Mouse (Mus musculus): ENCODE measurements at regions not wholly inside any gene's neighbourhood (a gene's known extent, or its start where the extent isn't known, plus 50 kb on each side); places are given as distances from the start of the nearest gene placed in this dataset.

DNA sequence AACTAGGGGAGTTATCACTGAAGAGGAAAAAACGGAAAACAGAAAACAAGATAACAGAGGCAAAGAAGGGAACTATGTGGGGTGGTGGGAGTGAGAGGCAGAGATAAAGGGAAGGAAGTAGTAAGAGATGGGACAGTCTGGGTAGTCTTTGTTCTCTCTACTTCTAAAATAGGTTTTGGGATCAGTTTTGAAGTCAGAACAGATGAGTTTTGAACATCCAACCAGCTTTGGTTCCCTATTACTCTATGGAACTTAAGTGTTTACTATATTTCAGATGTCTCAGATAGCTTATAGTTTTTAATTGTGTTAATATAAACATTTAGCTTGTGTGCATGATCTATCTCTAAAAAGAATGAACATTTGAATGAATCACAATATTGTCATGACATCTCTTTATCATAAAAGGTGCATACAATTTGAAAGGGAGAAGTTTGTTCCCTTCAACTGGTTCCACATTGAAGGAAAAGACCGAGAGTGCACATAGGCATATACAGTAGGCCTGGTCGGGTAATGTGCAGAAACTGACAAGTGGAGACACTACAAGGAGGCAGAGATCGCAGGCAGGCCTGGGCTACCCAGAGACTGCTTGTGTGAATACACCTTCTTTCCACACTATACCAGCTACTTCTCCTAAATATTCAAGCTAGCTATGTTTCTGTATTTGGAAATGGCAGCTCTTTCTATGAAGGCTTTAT is 335.8 kb downstream of the Pdha2 start:
- in situ Hi-C loops (cut with MboI; ENCODE audit: unreplicated experiment in 2 of 2): no loop called here

DNA sequence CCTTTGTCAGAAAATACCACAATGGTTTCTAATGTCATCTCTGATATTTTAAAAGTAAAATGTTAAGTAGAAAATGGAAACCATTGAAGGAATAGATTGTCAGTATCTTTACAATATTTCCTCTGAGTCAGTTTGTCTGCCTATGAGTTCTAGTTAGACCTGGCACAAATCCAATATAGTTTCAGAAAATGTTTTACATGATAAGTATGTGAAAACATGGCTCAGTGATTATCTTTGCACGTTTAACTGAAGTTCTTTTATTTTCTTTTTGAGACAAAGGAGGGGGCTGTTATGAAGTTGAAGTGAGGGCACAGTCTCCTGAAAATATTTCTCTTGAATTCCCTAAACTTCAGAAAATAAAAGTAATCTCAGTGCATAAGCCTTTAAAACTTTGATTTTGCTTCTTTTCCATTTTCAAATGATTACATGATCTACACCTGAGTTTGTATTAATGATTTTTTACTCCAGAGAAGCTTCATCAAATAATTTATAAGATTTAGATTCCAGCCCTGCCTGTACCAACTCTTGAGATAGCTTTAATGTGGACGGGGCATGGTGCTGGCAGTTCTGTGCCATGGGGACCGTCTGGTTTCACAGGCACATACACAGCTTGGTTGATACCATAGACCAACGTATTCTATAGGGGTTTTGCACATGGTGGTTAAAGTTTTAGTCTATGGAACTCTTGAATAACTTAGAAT is 336.5 kb downstream of the Pdha2 start:
- in situ Hi-C loops (cut with MboI; ENCODE audit: unreplicated experiment in 2 of 2): no loop called here

- in situ Hi-C loops (cut with MboI; ENCODE audit: unreplicated experiment in 2 of 2): no loop called here
Observed at GRCm38 (mm10) chr3:140874070-140874895, 337.9 kb downstream of the Pdha2 start.

DNA sequence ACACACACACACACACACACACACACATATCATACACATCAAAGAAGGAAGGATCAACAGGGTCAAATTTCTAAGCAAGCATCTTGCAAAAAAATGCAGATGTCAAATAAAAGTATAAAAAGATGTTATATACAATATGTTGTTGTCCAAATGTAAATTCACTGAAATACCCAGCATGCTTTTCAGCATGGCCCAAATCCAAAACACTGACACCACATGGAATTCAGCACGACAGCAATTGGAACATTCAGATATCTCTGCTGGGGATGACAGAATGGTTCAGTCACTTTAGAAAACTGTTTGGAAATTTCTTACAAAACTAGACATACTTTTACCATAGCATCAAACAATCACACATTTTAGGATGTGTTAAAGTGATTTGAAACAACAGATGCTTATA is 339.6 kb downstream of the Pdha2 start:
- in situ Hi-C loops (cut with MboI; ENCODE audit: unreplicated experiment in 2 of 2): no loop called here

DNA sequence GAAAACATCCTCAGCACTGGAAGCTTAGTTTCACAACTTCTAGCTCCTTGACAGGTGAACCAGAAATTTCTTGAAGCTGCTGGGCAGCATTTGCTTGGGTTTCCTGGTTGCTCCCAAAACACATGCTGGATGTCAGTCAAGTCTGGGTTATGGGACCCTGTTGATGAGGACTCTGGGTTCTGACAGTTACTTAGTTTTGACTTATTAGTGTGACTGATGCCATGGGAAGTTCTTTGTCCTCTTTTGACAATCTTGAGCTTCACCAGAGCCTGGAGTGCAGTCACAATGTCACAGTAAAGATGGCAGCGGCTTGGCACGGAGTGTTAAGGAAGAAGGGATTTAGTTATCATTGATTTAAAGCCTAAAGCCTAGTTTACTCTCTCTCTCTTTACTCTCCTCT is 340.9 kb downstream of the Pdha2 start:
- in situ Hi-C loops (cut with MboI; ENCODE audit: unreplicated experiment in 2 of 2): no loop called here

- in situ Hi-C loops (cut with MboI; ENCODE audit: unreplicated experiment in 2 of 2): loop anchor here in 1 of 2 experiments (25.0 kb wide), 2 partner anchors 1528 to 1647 kb away; partner anchors contain the start of gene Gbp5
Observed at GRCm38 (mm10) chr3:140840197-140840596, 372.0 kb downstream of the Pdha2 start.

DNA sequence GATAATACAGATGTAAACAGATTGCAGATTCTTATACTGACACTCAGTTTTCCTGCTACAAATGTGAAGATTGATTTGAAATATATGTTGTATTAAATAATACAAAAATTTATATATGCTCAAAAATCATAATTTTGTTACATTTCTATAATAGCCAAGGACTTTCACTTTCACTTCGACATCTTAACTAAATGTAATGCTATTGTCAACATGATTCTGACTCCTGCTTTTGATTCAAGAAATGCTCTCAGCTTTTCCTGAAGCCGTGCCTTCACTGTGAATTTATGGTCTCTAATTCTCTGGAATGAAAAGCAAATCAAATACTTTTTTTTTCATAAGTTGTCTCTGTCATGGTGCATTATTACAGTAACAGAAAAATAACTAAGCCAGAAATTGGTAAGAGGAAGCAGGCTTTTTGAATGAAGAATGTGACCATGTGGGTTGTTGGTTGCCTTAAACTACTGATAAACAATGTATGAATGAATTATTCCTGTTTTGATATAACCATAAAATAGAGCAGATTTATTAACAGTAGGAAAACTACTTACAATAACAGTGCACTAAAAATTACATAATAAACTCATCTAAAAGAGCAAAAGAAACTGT is 374.1 kb downstream of the Pdha2 start:
- in situ Hi-C loops (cut with MboI; ENCODE audit: unreplicated experiment in 2 of 2): loop anchor here in 1 of 2 experiments (25.0 kb wide), 2 partner anchors 1526 to 1649 kb away; partner anchors contain the start of gene Gbp5

DNA sequence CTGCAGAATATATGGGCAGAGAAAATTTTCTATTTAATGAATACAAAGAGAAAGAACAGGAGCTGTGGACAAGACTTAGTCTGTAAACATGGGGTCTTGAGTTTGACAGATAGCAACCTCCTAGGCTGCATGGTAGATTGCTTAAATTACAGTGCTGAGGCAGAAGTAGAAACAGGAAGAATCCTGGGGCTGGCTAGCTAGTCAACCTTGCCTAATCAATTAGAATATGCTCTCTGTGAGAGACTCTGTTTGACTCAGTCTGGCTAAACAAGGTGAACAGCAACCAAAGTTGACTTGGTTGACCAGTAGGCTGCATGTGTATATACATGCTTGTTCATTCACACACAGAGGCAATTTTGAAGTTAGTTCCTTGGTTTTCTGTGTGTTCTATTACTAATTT is 390.9 kb downstream of the Pdha2 start:
- in situ Hi-C loops (cut with MboI; ENCODE audit: unreplicated experiment in 2 of 2): no loop called here

GRCm38 (mm10) chr3:140805586-140805985 is 406.6 kb downstream of the Pdha2 start:
- in situ Hi-C loops (cut with MboI; ENCODE audit: unreplicated experiment in 2 of 2): no loop called here

GRCm38 (mm10) chr3:140792943-140793342 is 419.2 kb downstream of the Pdha2 start:
- in situ Hi-C loops (cut with MboI; ENCODE audit: unreplicated experiment in 2 of 2): no loop called here

DNA sequence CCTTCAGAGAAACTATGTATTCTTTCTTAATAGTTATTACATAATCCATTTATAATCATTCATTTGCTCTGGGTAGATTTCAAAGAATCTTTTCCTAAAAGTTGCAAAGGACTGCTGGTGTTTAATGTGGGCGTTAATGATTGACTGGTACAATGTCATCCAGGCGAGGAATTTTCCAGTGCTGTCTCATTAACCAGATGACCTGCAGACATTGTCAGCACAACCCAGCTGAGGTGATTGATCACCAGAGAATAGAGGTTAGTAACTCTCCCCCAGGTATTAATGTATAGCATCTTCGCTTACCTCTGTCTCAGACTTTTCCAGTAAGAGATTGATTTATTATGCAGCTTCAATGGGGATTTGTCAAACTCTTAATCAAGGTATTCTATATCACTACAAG is 426.5 kb downstream of the Pdha2 start:
- in situ Hi-C loops (cut with MboI; ENCODE audit: unreplicated experiment in 2 of 2): no loop called here

DNA sequence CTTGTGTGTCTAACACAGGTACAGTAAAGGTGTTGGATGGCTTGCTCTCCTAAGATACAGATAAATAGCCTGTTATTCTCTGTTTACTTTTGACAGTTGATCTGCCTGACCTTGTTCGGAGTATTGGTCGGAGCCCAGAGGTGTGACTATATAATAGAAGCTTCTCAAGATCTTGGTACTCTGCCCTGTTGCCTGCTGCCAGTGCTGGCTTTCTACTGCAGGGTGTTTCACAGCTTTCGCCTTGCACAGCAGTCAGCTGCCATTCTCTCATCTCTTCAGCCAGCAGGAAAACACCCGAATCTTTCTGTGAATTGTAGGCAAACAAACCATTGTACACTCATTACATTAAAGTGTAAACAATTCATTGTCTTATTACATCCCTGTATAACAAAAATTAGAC is 452.1 kb downstream of the Pdha2 start:
- in situ Hi-C loops (cut with MboI; ENCODE audit: unreplicated experiment in 2 of 2): no loop called here

GRCm38 (mm10) chr3:140744501-140744900 is 467.7 kb downstream of the Pdha2 start:
- in situ Hi-C loops (cut with MboI; ENCODE audit: unreplicated experiment in 2 of 2): no loop called here

- in situ Hi-C loops (cut with MboI; ENCODE audit: unreplicated experiment in 2 of 2): no loop called here
Observed at GRCm38 (mm10) chr3:140740430-140740829, 471.7 kb downstream of the Pdha2 start.

DNA sequence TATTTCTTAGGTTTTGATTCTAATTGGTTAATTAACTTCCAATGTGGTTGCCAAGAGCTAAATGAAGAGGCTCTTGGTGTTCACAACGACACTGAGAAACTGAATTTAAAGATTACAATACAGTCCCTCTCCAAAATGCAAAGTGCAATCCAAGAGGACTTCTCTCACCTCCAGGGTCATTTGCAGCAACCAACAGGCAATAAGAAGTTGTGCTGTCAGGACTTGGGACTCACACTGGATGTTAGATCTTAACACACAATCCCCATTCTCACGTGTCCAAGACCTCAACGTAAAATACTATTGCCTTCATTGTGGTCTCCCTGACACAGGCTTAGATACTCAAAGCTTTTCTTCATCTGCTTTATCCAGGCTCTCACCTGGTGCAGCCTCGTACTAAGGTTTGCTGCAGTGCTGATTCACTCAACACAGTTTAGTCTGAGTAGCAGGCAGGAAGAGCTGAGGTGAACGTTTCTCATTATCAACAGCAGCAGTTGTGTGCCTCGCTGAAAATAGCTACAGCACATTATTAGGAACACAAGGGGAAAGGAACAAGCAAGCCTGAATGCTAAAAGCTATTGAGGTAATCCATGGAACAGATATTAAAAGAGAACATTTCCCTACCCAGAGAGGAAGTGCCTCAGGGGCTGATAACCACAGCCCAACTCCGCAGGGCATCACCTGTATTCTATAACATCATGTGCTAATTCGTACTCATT is 473.3 kb downstream of the Pdha2 start:
- in situ Hi-C loops (cut with MboI; ENCODE audit: unreplicated experiment in 2 of 2): no loop called here

DNA sequence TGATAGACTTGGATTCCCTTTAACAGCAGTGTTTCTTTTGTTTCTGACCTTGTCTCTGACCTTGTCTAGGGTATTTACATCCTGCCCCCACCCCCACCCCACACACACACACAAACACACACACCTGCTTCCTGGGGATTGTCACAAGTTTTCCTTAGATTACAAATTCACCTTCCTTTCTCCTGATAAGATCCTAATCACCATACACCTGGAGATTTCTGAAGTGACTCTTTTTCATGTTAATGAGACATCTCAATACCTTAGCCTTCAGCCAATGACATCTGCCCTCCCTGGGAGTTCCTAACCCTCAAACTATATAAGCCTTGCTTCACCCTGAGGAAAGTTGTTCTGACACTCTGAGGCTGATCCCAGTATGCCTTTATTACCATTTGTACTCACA is 495.3 kb downstream of the Pdha2 start:
- in situ Hi-C loops (cut with MboI; ENCODE audit: unreplicated experiment in 2 of 2): no loop called here

GRCm38 (mm10) chr3:140707591-140708131 is 504.5 kb downstream of the Pdha2 start:
- in situ Hi-C loops (cut with MboI; ENCODE audit: unreplicated experiment in 2 of 2): no loop called here

DNA sequence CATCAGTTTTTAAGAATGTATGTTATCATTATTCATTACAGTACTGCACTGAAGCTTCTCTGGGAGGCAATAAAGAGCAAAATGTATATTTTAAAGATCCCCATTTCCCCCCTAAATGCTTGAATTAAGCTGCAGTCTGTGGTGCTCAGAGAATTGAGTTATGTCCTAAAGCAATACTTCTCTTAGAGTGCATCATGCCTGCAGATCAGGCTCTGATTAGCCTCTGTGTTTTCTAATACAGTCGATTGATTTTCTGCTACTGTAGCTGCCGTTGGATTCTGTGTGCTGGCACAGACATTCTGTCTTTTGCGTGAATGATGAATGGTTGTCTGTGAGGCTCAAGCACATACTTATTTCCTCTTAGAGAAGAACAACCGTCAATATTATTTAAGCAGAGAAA is 505.4 kb downstream of the Pdha2 start:
- in situ Hi-C loops (cut with MboI; ENCODE audit: unreplicated experiment in 2 of 2): no loop called here

GRCm38 (mm10) chr3:140705536-140705935 is 506.6 kb downstream of the Pdha2 start:
- in situ Hi-C loops (cut with MboI; ENCODE audit: unreplicated experiment in 2 of 2): no loop called here

- in situ Hi-C loops (cut with MboI; ENCODE audit: unreplicated experiment in 2 of 2): no loop called here
Observed at GRCm38 (mm10) chr3:140702929-140703328, 509.2 kb downstream of the Pdha2 start.

Measured in v-Abl transformed pro-B cells (cell line).